Mouse (Mus musculus) cerebellum, postnatal 10 days (tissue): ENCODE measurements at regions not wholly inside any gene's neighbourhood (a gene's known extent, or its start where the extent isn't known, plus 50 kb on each side); places are given as distances from the start of the nearest gene placed in this dataset.

Source experiments
- DNase-seq, 2 experiments: peaks; one replicate each; pipeline ENCODE4 v3.0.0; 2021; ENCODE audit warnings: mixed read lengths in 2 of 2

DNA sequence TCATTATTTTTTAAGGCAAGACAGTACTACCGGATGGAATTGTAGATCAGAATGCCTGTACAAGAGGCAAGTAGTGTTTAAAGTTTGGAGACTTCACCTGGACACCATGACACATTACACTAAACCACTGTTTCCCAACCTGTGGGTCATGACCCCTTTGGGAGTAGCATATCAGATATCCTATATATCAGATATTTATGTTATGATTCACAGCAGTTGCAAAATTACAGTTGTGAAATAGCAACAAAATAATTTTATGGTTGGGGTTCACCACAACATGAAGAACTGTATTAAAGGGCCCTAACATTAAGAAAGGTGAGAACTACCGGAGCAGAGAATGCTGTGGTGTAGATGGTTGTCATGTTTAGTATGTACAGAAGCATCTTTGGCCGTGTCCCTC lies 413.2 kb upstream of the Cd180 start:
- DNase-seq: no peak

- no peak for DNase-seq
Measured at GRCm38 (mm10) chr13:102294451-102294850, 398.9 kb upstream of the Cd180 start.

- DNase-seq: peak in 1 of 2 experiments; percentile 6
Measured at GRCm38 (mm10) chr13:102295079-102295478, 398.3 kb upstream of the Cd180 start.

GRCm38 (mm10) chr13:102307983-102308382 lies 385.4 kb upstream of the Cd180 start:
- DNase-seq: no peak

GRCm38 (mm10) chr13:102312096-102312495 lies 381.3 kb upstream of the Cd180 start:
- no peak for DNase-seq

DNA sequence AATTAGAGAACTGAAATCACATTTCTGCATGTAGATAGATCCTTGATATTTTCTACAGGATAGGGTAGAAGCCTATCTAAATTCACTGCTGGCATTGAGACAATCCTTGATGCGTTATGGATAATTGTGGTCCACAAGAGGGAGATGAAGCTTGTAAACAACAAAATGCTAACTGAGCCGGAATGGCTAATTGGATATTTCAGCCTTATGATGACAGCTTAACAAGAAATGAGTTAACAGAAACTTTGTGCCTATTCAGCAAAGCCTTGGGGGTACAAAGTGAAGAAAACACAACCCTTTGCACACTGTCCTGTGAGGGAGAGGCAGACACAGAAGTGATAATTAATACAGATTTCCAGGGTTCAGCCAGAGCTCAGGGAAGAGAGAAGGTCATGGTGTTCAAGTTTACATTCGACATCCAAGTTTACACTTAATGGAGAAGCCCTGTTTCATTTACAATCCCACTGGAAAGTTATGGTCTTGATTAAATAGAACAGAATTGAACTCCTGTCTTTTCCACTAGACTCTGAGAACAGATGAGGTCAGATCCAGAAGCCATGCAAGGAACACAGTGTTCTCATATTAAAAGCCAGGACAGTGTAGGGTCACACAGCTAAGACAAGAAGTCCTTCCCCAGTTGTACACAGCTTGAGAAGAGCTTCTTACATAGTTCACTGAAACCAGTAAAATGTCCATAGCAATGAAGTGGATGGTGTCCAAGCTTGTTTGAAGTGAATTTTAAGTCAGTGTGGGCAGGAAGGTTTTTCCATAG lies 377.3 kb upstream of the Cd180 start:
- no peak for DNase-seq

GRCm38 (mm10) chr13:102318891-102319404 lies 374.4 kb upstream of the Cd180 start:
- DNase-seq: no peak

GRCm38 (mm10) chr13:102319453-102319852 lies 373.9 kb upstream of the Cd180 start:
- DNase-seq: no peak

DNA sequence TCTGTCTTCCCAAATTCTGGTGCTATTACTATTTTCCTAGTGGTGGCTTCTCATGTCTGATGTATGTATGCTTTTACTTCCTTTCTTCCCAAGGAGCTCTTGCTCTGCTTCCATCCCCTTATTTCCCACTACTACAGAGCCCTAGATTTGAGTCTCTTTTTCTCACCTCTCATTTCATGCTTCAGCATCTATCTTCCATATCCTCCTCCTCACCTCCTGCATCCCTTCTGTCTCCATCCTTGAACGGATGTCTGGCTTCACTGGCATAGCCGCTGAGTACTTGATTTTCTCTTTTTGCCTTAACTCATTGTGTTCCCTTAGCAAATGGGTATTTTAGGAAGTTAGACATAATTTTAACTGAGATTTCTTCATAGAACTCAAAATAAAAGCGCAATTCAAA lies 369.5 kb upstream of the Cd180 start:
- no peak for DNase-seq

GRCm38 (mm10) chr13:102326003-102326402 lies 367.4 kb upstream of the Cd180 start:
- no peak for DNase-seq

DNA sequence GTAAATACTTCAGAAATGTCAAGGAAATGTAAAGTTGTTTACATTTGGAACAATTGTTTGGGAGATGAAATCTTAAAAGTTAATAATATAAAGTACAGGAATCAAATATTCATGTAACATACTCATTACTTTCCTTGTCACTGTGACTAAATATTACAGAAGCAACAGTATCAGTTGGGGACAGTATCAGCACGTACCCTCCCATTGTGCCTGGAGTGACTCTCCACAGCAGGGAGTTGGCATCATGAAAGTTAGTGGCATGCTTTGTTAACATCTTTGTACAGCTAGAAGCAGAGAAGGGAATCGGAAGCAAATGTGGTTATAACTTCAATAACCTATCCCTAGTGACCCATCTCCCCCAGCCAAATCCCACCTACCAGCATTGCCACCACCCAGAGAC lies 366.8 kb upstream of the Cd180 start:
- peak in 1 of 2 experiments; percentile 11 for DNase-seq

GRCm38 (mm10) chr13:102333667-102334066 lies 359.7 kb upstream of the Cd180 start:
- peak in 1 of 2 experiments; percentile 22 for DNase-seq

DNA sequence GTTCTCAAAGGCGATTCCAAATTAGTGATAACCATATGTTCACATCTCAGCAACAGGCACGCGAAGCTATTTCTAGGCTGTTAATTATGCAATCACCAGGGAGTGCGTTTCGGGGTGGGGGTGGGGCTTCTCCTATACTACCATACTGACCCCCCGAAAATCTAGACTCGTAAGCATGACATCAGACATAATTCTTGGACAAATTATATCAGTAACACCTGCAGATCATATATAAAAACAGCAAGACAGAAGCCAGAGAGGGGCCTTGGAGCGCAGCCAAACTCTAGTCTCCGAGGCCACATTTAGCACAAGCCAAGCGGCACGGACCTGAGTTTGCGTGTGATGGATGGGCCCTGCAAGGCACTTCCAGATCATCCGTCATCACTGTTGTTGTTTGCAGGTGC lies 359.2 kb upstream of the Cd180 start:
- DNase-seq: peak; percentile 74 to 78

- DNase-seq: no peak
Measured at GRCm38 (mm10) chr13:102343236-102343635, 350.1 kb upstream of the Cd180 start.

GRCm38 (mm10) chr13:102344606-102345269 lies 348.6 kb upstream of the Cd180 start:
- peak; percentile 5 for DNase-seq

GRCm38 (mm10) chr13:102349493-102349892 lies 343.9 kb upstream of the Cd180 start:
- DNase-seq: no peak

DNA sequence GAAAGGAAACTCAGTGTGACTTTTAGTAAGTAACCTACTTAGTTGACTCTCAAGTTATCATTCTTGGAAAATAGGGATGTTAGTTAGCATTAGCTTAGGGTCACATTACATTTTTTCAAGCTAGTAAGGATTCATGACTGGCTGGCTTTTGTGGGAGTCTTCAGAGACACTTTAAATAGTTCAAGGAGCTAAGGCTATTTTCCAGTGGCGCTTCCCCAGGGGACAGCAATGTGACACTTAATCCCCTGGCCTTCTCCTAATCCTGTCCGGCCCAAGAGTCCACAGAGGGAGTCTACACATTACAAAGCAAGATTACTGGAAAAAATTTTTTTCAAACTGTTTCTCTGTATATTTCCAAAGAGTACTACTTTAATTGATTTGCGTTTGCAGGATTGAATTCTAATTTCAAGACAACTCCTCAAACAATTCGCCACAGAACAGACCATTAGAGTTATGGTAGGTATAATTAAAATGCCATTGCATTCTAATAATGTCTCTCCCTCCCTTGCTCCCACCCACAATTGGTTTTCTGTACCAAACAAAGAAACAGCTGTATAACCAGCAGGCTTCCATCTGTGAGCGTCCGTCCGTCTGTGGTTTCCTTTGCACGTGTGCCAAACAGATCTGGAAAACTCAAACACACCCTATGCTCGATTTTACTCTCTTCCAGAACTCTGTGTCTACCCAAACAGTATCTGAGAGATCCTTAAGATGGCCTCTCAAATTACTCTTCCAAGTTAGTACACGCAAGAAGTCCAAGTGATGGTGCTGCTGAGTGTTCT lies 341.1 kb upstream of the Cd180 start:
- DNase-seq: peak in 1 of 2 experiments; percentile 4

GRCm38 (mm10) chr13:102355569-102355968 lies 337.8 kb upstream of the Cd180 start:
- DNase-seq: peak; percentile 34 to 54

- no peak for DNase-seq
Measured at GRCm38 (mm10) chr13:102372451-102373082, 320.8 kb upstream of the Cd180 start.

DNA sequence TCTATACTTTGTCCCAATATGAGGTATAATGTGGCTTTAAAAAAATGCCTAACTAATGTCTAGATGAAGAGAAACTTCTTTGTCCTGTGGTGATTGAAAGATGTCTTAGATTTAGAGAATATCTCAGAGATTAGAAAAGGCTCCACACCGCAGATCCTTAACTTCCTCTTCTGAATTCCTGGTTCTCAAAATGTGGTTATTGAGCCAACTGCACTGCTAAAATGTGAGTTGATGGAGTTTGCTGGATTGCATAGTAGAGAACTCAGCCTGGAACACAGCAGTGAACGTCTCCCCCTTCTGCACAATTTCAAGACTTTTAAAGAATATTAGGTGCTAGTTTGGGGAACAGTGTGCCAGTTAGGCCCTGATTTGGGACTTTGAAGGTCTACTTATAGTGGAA lies 312.7 kb upstream of the Cd180 start:
- DNase-seq: no peak

- no peak for DNase-seq
Measured at GRCm38 (mm10) chr13:102391911-102392310, 301.4 kb upstream of the Cd180 start.

DNA sequence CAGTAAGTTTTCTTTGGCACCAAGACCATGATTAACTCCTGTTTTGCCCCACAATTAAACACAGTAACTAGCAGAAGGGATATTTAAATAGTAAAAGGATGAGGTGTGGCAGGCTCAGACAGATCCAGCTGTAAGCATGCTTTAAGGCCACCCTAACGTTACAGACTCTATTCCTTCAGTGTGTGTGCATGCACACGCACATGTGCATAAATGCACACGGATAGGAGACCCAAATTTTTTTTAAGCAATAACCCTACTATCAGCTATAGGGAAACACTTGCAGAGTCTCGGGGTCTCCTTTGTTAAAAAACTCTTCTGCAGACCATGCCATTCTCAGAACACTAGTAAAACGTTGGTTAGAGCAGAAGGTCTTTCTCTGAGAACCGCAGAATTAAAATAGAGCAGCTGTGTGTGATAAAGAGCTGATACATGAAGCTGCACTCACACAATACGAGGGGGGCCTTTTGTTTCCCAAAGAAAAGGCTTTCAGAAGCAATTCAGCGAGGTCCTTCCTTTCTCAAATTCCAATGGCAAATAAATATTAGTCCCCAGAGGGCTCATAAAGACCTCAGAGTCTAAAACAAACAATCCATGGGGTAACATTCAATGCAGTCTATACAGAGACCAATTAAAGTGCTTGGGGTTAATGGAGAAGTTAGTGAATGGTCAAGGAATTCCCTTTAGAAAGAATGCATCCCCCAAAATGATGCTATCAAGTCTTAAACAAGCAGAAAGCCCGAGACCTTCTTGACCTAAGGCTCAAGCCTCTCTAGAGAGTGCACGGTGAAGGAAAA lies 300.3 kb upstream of the Cd180 start:
- DNase-seq: no peak
